Mouse (Mus musculus) kidney, postnatal 14 days (tissue): Measurements from ENCODE around the gene Sun1.
A peak's percentile ranks its signal among the peaks of the same experiment; 100 is the strongest.

ENCODE experiments used
- DNase-seq: peaks from one replicate; pipeline ENCODE4 v3.0.0; 2022; ENCODE audit warnings: mixed read lengths

Sun1 gene

DNA sequence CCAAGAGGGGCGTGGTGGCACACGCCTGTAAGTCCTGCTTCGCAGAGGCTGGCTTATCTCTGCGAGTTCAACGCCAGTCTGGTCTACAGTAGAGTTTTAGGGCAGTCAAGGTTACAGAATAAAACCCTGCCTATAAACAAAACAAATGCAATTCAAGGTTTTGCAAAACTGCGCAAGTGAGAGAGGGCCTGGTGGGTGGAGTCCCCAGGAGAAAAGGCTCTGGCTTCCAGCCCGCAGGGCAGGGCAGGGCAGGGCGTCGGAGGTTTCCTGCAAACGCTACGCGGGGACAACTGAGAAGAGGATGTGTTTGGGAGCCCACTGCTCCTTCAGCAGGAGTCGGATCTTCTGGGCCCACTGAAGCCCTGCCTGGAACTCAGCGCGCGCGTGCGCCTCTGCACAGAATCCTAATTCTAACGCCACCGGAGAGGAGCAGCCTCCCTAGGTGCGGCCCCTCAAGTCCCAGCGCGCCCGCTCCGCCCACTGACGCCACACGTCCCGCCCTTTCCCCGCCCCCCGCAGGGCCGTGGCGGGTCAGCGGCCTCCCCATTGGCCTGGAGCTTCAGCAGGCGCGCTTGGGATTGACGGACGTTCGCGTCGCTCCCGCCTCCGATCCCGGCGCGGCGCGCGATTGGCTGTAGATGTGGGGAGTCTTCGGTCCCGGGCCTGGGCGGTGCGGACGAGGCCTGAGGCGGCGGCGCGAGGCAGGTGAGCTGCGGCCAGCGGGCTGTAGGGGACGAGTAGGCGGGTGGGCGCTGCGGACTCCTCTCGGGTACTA, at the start of gene Sun1:
TSS of gene Sun1 (plus strand) at position 643 of the 775 bp plus-strand sequence.
- DNase-seq = peak; percentile 99

DNA sequence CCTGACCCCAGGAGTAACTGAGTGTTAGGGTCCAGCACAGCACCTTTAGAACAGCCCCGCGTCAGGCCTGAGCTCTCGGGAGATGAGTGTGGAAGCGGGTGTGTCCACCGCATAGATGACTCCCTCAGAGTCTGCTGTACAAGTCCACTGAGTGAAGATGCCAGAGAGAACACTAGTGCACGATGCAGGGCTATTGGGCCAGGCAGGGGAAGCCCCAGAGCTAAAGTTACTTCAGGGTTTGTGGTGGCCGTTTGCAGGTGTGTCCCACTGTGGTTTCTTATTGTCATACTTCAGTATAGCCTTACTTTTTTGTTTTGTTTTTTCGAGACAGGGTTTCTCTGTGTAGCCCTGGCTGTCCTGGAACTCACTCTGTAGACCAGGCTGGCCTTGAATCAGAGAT, 39.5 kb upstream of the Sun1 start:
- DNase-seq = no peak

GRCm38 (mm10) chr5:139161632-139162031, 38.8 kb upstream of the Sun1 start:
- no peak for DNase-seq

DNA sequence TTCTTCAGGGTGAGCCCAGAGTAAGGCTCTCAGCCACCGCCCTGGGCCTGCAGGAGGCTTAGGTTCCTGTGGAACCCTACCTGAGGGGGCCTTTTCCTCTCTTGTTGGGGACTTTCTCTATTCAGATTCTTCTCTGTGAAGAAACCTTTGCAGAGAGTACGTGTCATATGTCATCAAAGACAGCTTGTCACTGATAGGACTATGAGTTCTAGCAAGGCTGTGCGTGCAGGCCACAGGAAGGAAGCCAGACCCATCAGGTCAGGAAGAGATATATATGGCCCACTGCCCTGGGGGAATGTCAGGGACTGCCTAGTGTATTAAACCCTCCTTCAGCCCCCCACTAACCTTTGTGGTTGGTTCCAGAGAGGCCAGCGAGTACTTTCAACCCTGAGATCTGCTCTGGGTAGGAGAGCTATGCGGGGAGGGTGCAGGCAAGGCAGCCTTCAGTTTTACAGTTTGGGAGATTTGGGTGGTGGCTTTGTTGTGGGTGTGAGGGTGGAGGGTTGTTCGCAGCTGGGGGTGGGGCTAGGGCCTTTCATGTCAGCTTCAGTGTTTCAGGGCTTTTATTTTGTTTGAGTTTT, 33.6 kb upstream of the Sun1 start:
- DNase-seq = no peak

- no peak for DNase-seq
Observed at GRCm38 (mm10) chr5:139167548-139167947, 32.9 kb upstream of the Sun1 start.

GRCm38 (mm10) chr5:139171929-139172328, 28.5 kb upstream of the Sun1 start:
- no peak for DNase-seq

GRCm38 (mm10) chr5:139174141-139174540, 26.3 kb upstream of the Sun1 start:
- DNase-seq = no peak

- DNase-seq = peak; percentile 64
Observed at GRCm38 (mm10) chr5:139174556-139175547, 25.6 kb upstream of the Sun1 start.

DNA sequence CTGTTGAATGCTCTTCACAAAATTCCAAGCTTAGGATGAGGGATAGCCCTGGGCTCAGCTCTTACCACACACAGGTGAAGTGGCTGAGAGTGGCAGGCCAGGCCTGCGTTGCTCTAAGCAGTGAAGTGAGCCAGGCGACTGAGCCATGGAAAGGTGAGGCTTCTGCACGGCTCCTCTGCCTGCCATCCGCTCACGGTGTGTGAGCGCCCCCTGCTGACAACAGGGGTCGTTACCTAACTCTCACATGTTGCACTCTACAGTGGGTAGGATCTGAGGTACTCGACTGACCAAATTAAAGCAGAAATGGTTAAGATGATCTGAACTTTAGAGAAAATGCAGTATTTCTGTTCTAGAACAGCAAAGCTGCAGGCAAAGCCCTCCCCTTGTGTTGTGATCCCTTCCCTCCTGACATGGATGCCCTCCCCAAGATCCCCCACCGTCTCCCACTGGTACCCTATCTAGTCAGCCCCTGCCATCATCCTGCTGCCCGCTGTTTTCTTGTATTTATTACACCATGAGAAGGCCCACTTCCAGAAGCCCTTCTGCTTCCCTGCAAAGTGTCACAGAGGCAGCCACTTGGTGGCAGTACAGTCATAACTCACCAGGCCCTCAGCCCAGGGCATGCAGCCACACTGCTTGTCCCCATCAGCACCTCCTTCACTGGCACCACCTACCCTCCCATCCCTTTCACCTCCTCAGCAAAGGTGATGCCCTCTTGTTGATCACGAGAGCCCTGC, 21.4 kb upstream of the Sun1 start:
- DNase-seq = peak; percentile 81

DNA sequence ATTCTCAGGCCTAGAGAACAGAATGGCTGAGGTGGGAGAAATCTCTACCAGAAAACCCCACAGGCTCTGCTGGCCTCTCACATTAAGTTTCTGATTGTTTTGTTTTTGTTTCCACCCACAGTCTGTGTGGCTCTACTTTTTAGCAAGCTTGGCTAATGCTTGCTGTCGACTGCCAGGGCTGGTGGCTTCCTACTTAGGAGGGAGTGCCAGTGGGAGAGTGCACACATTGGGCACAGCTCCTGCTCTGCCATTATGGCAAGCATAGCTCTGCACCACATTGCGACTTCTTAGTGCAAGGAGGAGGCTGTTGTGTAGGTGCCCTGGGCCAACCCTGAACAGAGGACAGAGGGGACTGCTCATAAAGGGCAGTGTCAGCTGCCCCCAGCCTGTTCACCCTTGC, 17.3 kb upstream of the Sun1 start:
- no peak for DNase-seq

GRCm38 (mm10) chr5:139183601-139184000, 16.8 kb upstream of the Sun1 start:
- no peak for DNase-seq

DNA sequence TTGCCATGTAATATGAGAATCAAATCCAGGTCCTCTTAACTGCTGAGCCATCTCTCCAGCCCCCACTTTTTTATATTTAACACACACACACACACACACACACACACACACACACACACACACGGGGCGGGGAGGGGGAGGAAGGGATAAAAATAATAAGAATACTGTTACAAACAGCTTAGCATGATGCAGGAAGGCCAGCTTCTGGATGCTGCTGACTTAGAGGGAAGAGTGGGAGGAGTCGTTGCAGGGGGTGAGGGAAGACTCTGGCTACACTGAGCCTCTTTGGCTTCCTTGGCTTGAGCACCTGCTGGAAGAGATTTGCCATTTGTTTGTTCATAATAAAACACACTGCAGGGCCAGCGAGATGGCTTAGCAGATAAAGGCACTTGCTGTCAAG, 15.5 kb upstream of the Sun1 start:
- DNase-seq = no peak

DNA sequence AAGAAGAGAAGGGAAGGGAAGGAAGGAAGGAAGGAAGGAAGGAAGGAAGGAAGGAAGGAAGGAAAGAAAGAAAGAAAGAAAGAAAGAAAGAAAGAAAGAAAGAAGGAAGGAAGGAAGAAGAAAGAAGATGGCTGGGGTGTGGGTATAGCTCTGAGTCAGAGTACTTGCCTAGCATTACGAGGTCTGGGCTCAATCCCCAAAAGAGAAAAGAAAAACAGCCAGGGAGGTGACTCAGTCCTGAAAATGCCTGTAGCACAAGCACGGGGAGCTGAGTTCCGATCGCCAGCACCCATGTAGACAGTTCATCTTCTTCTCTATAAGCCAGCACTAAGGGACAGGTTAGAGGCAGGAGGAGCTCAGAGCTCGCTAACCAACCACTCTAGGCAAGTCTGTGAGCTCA, 10.7 kb upstream of the Sun1 start:
- DNase-seq = no peak

DNA sequence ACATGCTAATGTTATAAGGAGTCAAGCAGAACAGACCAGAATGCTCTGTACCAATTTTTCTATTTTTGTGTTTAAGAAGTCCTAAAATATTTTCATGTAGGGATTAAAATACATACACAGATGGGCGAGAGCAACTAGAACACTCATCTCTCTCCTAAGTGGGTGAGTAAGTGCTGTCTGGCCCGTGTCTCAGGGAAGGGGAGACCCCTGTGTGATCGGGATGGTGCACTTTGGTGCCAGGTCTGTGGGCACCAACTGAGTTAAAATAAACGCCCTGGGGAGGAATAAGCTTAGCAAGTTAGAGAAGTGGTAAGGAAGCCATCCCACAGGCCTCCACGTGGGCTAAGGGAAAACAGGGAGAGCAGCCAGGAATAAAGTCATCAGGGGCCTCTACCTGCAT, 9.5 kb upstream of the Sun1 start:
- no peak for DNase-seq

DNA sequence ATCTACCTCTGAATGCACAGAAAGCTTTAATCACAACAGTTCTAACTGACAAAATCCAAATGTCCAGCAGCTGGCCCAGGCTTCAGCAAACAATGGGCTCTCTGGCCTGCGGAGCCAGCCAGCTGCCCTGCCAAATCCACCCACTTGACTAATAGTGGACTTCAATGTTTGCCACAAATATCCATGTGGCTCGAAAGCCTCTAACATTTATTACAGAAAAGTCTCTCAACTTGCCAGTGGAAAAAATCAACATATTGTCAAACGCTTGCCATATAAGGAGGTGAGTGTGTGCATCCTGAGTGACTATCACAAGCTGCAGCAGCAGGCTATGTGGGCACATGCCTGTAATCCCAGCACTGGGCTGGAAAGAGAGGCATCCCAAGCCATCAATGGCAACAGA, 1.7 kb upstream of the Sun1 start:
- DNase-seq = no peak

GRCm38 (mm10) chr5:139199636-139199994, 822 bp upstream of the Sun1 start:
- DNase-seq = no peak

- no peak for DNase-seq
Observed at GRCm38 (mm10) chr5:139200770-139201569, 533 bp downstream of the Sun1 start.

GRCm38 (mm10) chr5:139202127-139202526, 1.7 kb downstream of the Sun1 start:
- DNase-seq = no peak

GRCm38 (mm10) chr5:139203312-139203711, 2.9 kb downstream of the Sun1 start:
- no peak for DNase-seq

DNA sequence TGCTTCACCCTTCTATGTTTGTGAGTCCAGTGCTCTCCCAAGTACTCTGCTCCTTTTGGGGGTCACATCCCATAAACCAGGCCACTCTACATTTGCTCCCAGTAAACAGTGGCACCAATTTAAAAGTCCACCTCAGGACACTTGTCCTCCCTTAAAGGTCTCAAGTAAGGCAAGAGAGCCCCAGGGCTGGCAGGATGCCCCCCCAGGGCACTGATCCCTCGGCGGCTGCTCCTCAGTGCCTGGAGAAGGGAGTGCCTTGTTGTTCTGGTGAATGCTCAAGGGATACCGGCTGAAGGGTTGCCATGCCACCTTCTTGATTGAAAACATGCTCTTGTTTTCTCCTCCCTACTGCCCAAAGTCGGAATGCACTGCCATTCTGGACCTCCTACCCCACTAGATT, 5.6 kb downstream of the Sun1 start:
- no peak for DNase-seq

GRCm38 (mm10) chr5:139206525-139206924, 6.1 kb downstream of the Sun1 start:
- no peak for DNase-seq

- no peak for DNase-seq
Observed at GRCm38 (mm10) chr5:139208183-139208582, 7.7 kb downstream of the Sun1 start.
